Mouse (Mus musculus): Measurements from ENCODE around the gene Morc2a. TPM values are rescaled to one million over a fixed set of nuclear protein-coding genes. Genes with fewer than 3 reads are reported as not detected.

Morc2a gene
- polyA plus RNA-seq, 1 experiment, result 72.0 TPM

DNA sequence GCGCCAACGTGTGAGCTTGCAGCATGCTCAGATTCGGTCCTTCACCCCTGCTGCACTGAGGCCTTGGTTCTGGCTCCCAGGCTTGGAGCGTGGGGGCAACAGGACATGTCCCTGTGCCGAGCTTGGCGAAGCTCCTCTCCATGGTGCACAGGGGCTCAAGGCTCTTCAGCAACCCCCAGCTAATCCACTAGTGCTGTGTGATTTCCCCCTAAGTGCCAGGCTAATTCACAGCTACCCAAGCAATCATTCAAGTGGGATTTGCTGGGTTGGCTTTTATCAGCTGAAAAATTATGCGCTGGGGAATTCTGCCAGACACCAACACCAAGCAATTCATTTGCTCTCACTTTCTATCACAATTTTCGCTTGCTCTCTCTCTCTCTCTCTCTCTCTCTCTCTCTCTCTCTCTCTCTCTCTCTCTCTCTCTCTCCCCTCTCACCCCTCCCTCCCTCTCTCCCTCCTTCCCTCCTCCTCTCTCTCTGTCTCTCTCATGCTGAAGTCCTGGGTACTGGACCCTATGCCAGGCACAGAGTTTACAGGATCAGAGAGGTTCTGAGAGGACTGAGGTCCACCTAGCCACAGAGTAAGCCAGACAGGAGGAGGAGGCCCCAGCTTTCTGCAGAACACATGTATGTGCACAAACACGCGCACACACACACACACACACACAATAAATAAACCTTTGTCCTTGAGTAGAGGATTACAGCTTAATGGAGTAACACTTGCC is 76.5 kb downstream of the Morc2a start:
- H3K4me3 ChIP-seq (ENCODE audit: insufficient read depth, low read length), result no peak overlapping the region
- H3K27ac ChIP-seq (ENCODE audit: insufficient read depth, low read length), result no peak overlapping the region
- H3K4me1 ChIP-seq (ENCODE audit: control insufficient read depth, insufficient read depth, low read length), result no peaks in the 10 kb centered on the region
- TF ChIP-seq POLR2A (IDR thresholded peaks at IDR 0.05; ENCODE audit: low read depth, low read length), result no peak
- no peak for TF ChIP-seq CTCF (IDR thresholded peaks at IDR 0.05; ENCODE audit: borderline replicate concordance, insufficient read depth, low read length)

DNA sequence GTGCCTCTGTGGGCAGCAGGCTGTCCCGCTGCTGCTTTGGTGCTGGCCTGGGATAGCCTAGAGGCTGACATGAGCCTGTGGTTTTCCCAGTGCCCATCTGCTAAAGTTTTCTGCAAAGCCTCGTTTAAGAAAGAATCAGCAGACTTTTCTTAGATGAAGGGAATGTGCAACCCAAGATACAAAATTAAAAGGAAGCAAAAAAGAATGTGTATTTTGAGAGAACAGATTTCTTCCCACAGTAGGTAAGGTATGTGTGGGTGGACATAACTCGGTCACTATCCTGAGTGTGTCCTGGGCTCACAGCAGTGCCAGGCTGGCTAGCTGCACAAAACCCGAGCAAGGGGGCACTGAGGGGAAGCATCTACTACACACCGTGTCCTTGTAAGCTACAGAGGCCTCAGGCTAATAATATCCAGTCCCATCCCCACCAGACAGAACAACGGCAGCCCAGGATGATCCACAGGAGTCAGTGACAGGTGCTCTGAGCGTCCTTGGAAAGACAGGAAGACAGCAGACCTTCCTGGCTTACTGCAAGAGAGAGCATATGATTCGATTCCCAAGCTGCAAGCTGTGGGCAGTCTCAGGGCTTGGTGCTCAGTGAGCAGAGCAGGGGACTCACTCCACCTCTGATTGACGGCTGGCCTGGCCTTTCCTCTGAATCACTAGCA is 78.6 kb downstream of the Morc2a start:
- Histone ChIP-seq H3K27ac (ENCODE audit: insufficient read depth, low read length) (no peak overlapping the region), H3K4me3 (ENCODE audit: insufficient read depth, low read length) (no peak overlapping the region), H3K4me1 (ENCODE audit: control insufficient read depth, insufficient read depth, low read length) (no peaks in the 10 kb centered on the region)
- TF ChIP-seq POLR2A (IDR thresholded peaks at IDR 0.05; ENCODE audit: low read depth, low read length), result no peak
- TF ChIP-seq CTCF (IDR thresholded peaks at IDR 0.05; ENCODE audit: borderline replicate concordance, insufficient read depth, low read length), result no peak

- Histone ChIP-seq H3K4me3 (ENCODE audit: insufficient read depth, low read length) (no peak overlapping the region), H3K27ac (ENCODE audit: insufficient read depth, low read length) (no peak overlapping the region), H3K4me1 (ENCODE audit: control insufficient read depth, insufficient read depth, low read length) (no peaks in the 10 kb centered on the region)
- TF ChIP-seq CTCF (IDR thresholded peaks at IDR 0.05; ENCODE audit: borderline replicate concordance, insufficient read depth, low read length) (no peak), POLR2A (IDR thresholded peaks at IDR 0.05; ENCODE audit: low read depth, low read length) (no peak)
Measured at GRCm38 (mm10) chr11:3731469-3731868, 82.5 kb downstream of the Morc2a start.

- TF ChIP-seq CTCF (IDR thresholded peaks at IDR 0.05; ENCODE audit: borderline replicate concordance, insufficient read depth, low read length), result no peak
- no peak for TF ChIP-seq POLR2A (IDR thresholded peaks at IDR 0.05; ENCODE audit: low read depth, low read length)
- no peaks in the 10 kb centered on the region for H3K4me1 ChIP-seq (ENCODE audit: control insufficient read depth, insufficient read depth, low read length)
Measured at GRCm38 (mm10) chr11:3733933-3734636, 85.1 kb downstream of the Morc2a start.

DNA sequence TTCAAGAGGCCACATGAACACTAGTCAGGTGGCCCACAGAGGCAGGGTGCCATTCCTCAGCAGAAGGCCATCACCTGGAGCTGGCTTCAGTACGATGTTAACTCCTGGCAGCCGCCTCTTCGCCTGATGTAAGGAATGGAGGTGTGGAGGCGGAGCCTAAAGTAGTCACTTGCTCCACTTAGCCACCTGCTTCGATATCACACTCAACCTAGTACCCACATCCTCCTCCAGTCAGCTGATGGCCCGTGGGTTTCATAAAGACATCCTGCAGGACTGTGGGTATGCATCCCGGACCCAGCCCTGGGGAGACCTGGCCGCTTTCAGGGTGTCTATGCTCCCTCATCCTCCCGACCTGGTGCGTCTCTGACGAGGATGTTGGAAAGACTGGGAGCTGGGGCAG is 86.7 kb downstream of the Morc2a start:
- H3K27ac ChIP-seq (ENCODE audit: insufficient read depth, low read length), result no peak overlapping the region
- TF ChIP-seq CTCF (IDR thresholded peaks at IDR 0.05; ENCODE audit: borderline replicate concordance, insufficient read depth, low read length) (no peak), POLR2A (IDR thresholded peaks at IDR 0.05; ENCODE audit: low read depth, low read length) (no peak)
- H3K4me1 ChIP-seq (ENCODE audit: control insufficient read depth, insufficient read depth, low read length), result no peaks in the 10 kb centered on the region
- H3K4me3 ChIP-seq (ENCODE audit: insufficient read depth, low read length), result no peak overlapping the region

More at GRCm38 (mm10) chr11:3733933-3734636, 85.1 kb downstream of the Morc2a start:
- Histone ChIP-seq H3K27ac (ENCODE audit: insufficient read depth, low read length) (no peak overlapping the region), H3K4me3 (ENCODE audit: insufficient read depth, low read length) (no peak overlapping the region)

DNA sequence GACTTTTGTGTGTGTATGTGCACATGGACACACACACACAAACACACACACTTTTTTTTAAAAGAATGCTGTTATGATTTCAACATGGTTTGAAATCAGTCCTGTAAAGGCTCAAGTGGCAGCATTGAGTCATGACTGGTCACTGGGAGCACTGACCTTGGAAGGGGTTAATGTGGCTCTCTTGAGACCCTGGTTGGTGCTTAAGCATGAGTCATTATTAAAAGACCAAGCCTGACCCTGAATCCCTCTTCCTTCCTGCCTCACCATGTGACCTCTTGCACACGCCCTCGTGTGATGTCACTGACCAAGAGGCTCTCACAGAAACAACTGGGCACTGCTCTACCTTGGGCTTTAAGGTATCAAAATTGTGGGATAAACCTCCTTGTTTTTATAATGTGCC is 89.8 kb downstream of the Morc2a start:
- Histone ChIP-seq H3K4me1 (ENCODE audit: control insufficient read depth, insufficient read depth, low read length) (no peaks in the 10 kb centered on the region), H3K4me3 (ENCODE audit: insufficient read depth, low read length) (no peak overlapping the region), H3K27ac (ENCODE audit: insufficient read depth, low read length) (no peak overlapping the region)
- TF ChIP-seq CTCF (IDR thresholded peaks at IDR 0.05; ENCODE audit: borderline replicate concordance, insufficient read depth, low read length), result no peak
- no peak for TF ChIP-seq POLR2A (IDR thresholded peaks at IDR 0.05; ENCODE audit: low read depth, low read length)

Other genes starting within 250 kb of the Morc2a start
- gene Limk2, start 240.0 kb upstream of the Morc2a start, polyA plus RNA-seq (2011; ENCODE audit: insufficient read length, low read depth, missing spikeins), result 58.3 and 68.6 TPM in 2 replicates
- gene Rnf185, start 196.8 kb upstream of the Morc2a start, polyA plus RNA-seq (2011; ENCODE audit: insufficient read length, low read depth, missing spikeins), result 27.3 and 30.9 TPM in 2 replicates
- gene Pla2g3, start 160.9 kb upstream of the Morc2a start, polyA plus RNA-seq (2011; ENCODE audit: insufficient read length, low read depth, missing spikeins), result 0.25 TPM in 1 of 2 replicates, not detected in the other
- gene Inpp5j, start 144.4 kb upstream of the Morc2a start, polyA plus RNA-seq (2011; ENCODE audit: insufficient read length, low read depth, missing spikeins), result not detected in 2 replicates
- 148 and 152 TPM in 2 replicates for gene Selenom, start 134.5 kb upstream of the Morc2a start, polyA plus RNA-seq (2011; ENCODE audit: insufficient read length, low read depth, missing spikeins)
- gene Smtn, start 108.6 kb upstream of the Morc2a start, polyA plus RNA-seq (2011; ENCODE audit: insufficient read length, low read depth, missing spikeins), result 78.7 and 79.0 TPM in 2 replicates
- 1.3 and 1.5 TPM in 2 replicates for gene Osbp2, start 214.7 kb downstream of the Morc2a start, polyA plus RNA-seq (2011; ENCODE audit: insufficient read length, low read depth, missing spikeins)
- 0.68 and 0.86 TPM in 2 replicates for gene 4921536K21Rik, start 245.9 kb downstream of the Morc2a start, polyA plus RNA-seq (2011; ENCODE audit: insufficient read length, low read depth, missing spikeins)
- 11.7 and 12.6 TPM in 2 replicates for gene Dusp18, start 246.0 kb downstream of the Morc2a start, polyA plus RNA-seq (2011; ENCODE audit: insufficient read length, low read depth, missing spikeins)